Mouse (Mus musculus): ENCODE data around the gene Grb2. TPM values are rescaled to one million over a fixed set of nuclear protein-coding genes. Genes with fewer than 3 reads are reported as not detected.

Grb2 gene
- polyA plus RNA-seq, 1 experiment from 2014 or later = 108 TPM

- H3K4me2 ChIP-seq = 0 out of 2 replicates have a peak overlapping the region, but pooled peaks have one; percentile 0
- 28% methylated on average over 3 of the region's 3 CpGs for WGBS
- no peaks in the 10 kb centered on the region for H3K36me3 ChIP-seq
- no peak for ATAC-seq (ENCODE audit: insufficient number of reproducible peaks, insufficient read depth, low FRiP score, low TSS enrichment, low read depth)
- H3K9ac ChIP-seq = no peak overlapping the region
- no peaks in the 10 kb centered on the region for H3K9me3 ChIP-seq
- H3K4me1 ChIP-seq = peaks cover 7% of the 10 kb centered on the region; the same call in 1 of the 2 replicates
- H3K27ac ChIP-seq = no peak overlapping the region
- no peak overlapping the region for H3K4me3 ChIP-seq
- no peaks in the 10 kb centered on the region for H3K27me3 ChIP-seq
Observed at GRCm38 (mm10) chr11:115631505-115631890, 76.9 kb downstream of the Grb2 start.

- Histone ChIP-seq H3K4me1 (peaks cover 13% of the 10 kb centered on the region; the same call in 1 of the 2 replicates), H3K4me2 (0 out of 2 replicates have a peak overlapping the region, but pooled peaks have one; percentile 0), H3K9ac (no peak overlapping the region), H3K36me3 (no peaks in the 10 kb centered on the region), H3K27me3 (no peaks in the 10 kb centered on the region), H3K27ac (no peak overlapping the region), H3K9me3 (no peaks in the 10 kb centered on the region), H3K4me3 (no peak overlapping the region)
- ATAC-seq (ENCODE audit: insufficient number of reproducible peaks, insufficient read depth, low FRiP score, low TSS enrichment, low read depth) = no peak
- 48% methylated on average over 16 of the region's 16 CpGs for WGBS
Observed at GRCm38 (mm10) chr11:115630532-115631504, 77.6 kb downstream of the Grb2 start.

- H3K27ac ChIP-seq = no peak overlapping the region
- H3K4me1 ChIP-seq = peaks cover 13% of the 10 kb centered on the region; the same call in 1 of the 2 replicates
- H3K4me2 ChIP-seq = no peak overlapping the region
- no peak overlapping the region for H3K9ac ChIP-seq
- ATAC-seq (ENCODE audit: insufficient number of reproducible peaks, insufficient read depth, low FRiP score, low TSS enrichment, low read depth) = no peak
- H3K27me3 ChIP-seq = no peaks in the 10 kb centered on the region
- H3K9me3 ChIP-seq = no peaks in the 10 kb centered on the region
- no peaks in the 10 kb centered on the region for H3K36me3 ChIP-seq
- 83% methylated on average over 13 of the region's 13 CpGs for WGBS
- no peak overlapping the region for H3K4me3 ChIP-seq
Observed at GRCm38 (mm10) chr11:115629734-115630531, 78.5 kb downstream of the Grb2 start.

DNA sequence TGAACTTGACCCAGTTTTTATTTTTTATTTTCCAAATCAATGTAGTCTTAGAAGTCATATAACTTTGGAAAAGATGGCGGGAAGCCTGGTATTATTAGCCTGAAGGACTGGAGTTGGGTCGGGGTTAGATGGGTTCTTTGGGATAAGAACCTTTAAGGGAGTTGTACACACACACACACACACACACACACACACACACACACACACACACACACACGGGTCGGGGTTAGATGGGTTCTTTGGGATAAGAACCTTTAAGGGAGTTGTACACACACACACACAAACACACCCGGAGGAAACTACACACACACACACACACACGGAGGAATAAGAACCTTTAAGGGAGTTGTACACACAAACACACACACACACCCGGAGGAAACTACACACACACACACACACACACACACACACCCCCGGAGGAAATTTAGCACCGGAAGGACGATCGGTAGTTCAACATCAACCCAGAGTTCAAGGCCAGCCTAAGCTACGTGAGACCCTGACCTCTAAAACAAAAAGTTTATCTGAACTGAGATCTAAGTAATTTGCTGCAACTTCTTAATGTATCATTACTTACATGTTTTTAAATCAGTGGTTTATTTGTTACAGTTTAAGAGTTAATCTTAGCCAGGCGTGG lies 79.8 kb downstream of the Grb2 start:
- Histone ChIP-seq H3K4me1 (peaks cover 13% of the 10 kb centered on the region; the same call in 1 of the 2 replicates), H3K9me3 (no peaks in the 10 kb centered on the region), H3K4me3 (peak overlapping the region; percentile 73), H3K27me3 (no peaks in the 10 kb centered on the region), H3K9ac (peak overlapping the region; percentile 44; the same call in 1 of the 2 replicates), H3K36me3 (no peaks in the 10 kb centered on the region), H3K4me2 (peak overlapping the region; percentile 94), H3K27ac (peak overlapping the region; percentile 33; the same call in 1 of the 2 replicates)
- 50% methylated on average over 13 of the region's 13 CpGs for WGBS
- ATAC-seq (ENCODE audit: insufficient number of reproducible peaks, insufficient read depth, low FRiP score, low TSS enrichment, low read depth) = no peak

DNA sequence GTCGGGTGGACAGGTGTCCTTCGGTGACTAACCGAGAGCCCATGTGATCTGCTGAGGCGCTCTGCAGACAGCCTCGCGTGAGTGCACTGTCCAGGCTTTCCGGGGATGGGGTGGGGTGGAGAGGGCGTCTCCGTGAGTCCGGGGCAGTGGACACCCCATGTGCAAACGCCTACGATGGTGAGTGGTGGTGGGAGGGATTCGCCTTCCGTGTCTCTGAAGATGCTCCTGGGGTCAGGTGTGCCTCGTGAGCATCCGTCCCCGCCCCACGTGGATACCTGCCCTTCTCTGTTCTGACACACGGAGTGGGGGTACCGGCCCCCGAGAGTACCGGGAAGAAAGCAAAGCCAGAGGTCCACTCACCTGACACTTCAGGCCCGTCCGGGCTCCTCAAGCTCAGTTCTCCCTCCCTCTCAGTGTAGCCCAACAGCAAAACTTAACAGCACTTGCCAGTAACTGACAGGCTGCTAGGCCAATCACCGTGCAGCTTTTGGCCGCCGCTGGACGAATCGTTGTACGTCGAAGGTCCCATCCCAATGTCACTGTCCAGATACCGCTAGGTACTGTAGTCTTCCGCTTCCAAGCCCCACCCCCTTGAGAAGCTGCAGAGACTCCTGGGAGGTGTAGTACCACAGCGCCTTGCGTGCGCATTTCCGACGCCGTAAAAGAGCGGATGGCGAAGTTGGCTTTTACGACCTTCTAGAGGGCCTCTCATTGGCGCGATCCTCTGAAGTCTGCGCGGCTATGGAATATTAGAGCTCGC lies 80.5 kb downstream of the Grb2 start, which contains the start of gene Slc25a19:
Slc25a19 (minus strand) TSS at position 591 of the 760 bp plus-strand sequence.
- Histone ChIP-seq H3K9ac (peak within 1 kb of the TSS; percentile 80), H3K4me1 (peaks cover 13% of the 10 kb centered on the region; the same call in 1 of the 2 replicates), H3K27ac (peak within 1 kb of the TSS; percentile 33; the same call in 1 of the 2 replicates), H3K9me3 (no peaks in the 10 kb centered on the region), H3K27me3 (no peaks in the 10 kb centered on the region), H3K36me3 (peaks cover 4% of the 10 kb centered on the region), H3K4me3 (peak within 1 kb of the TSS; percentile 73), H3K4me2 (peak within 1 kb of the TSS; percentile 94)
- ATAC-seq (ENCODE audit: insufficient number of reproducible peaks, insufficient read depth, low FRiP score, low TSS enrichment, low read depth) = peak; percentile 98
- WGBS = under 1% methylated on average over 47 of the region's 47 CpGs

GRCm38 (mm10) chr11:115626824-115627616 lies 81.4 kb downstream of the Grb2 start:
- Histone ChIP-seq H3K27me3 (no peaks in the 10 kb centered on the region), H3K27ac (no peak overlapping the region), H3K4me2 (peak overlapping the region; percentile 94), H3K9me3 (no peaks in the 10 kb centered on the region), H3K36me3 (peaks cover 13% of the 10 kb centered on the region), H3K4me1 (peaks cover 13% of the 10 kb centered on the region; the same call in 1 of the 2 replicates), H3K9ac (peak overlapping the region; percentile 80), H3K4me3 (peak overlapping the region; percentile 73)
- 50% methylated on average over 11 of the region's 11 CpGs for whole genome bisulfite sequencing
- ATAC-seq (ENCODE audit: insufficient number of reproducible peaks, insufficient read depth, low FRiP score, low TSS enrichment, low read depth) = no peak

DNA sequence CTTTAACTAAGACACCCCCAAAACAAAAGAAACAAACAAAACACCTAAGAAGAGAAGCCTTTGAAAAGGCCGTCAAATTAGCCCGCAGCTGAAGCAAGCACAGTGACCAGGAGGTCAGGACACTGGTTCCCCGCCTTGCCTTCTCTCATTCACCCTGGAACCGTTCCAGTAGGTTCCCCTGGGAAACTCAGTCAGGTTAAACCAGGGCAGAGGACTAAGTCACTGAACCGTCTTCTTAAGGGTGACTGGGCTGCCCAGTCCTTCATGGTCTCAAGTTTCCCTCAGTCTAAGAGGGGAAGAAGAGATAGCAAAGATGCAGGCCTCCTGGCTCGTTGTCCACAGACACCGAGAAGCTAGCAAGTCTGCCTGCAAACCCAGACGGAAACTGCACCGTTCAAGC lies 82.5 kb downstream of the Grb2 start:
- H3K4me3 ChIP-seq = no peak overlapping the region
- no peak for ATAC-seq (ENCODE audit: insufficient number of reproducible peaks, insufficient read depth, low FRiP score, low TSS enrichment, low read depth)
- WGBS = 82% methylated on average over 9 of the region's 9 CpGs

DNA sequence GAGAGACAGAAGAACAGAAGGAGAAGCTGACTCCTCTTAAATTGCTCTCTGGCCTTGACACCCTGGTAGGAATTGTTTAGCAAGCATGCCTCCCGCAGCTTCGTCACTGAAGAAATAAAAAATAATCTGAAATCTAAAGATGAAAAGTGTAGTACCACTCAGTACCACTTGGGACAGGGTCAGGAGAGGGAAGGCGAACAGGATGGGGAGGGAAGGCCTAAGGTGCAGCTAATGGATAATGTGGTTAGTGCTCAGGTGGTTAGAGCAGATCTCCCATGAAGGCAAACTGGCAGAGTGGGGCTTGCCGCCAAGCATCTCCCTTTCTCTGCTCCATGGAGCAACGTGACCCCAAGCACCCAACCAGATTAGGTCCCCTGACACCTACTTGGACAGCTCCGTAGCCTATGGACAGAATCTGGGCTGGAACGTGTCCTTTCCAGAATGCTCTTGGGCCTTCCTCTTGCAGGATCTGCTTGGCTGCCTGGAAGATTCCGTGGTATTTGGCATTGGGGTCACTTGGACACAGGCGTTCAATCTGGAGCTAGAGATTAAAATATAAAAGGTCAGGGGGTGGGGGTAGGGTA lies 84.8 kb downstream of the Grb2 start:
- Histone ChIP-seq H3K27ac (no peak overlapping the region), H3K36me3 (peaks cover 43% of the 10 kb centered on the region), H3K9ac (no peak overlapping the region), H3K27me3 (no peaks in the 10 kb centered on the region), H3K4me3 (no peak overlapping the region), H3K4me2 (no peak overlapping the region), H3K4me1 (peaks cover 13% of the 10 kb centered on the region; the same call in 1 of the 2 replicates), H3K9me3 (no peaks in the 10 kb centered on the region)
- no peak for ATAC-seq (ENCODE audit: insufficient number of reproducible peaks, insufficient read depth, low FRiP score, low TSS enrichment, low read depth)
- WGBS = 77% methylated on average over 9 of the region's 9 CpGs

More for the DNA sequence above, 82.5 kb downstream of the Grb2 start:
- Histone ChIP-seq H3K9me3 (no peaks in the 10 kb centered on the region), H3K4me1 (peaks cover 13% of the 10 kb centered on the region; the same call in 1 of the 2 replicates), H3K4me2 (no peak overlapping the region), H3K27me3 (no peaks in the 10 kb centered on the region), H3K9ac (0 out of 2 replicates have a peak overlapping the region, but pooled peaks have one; percentile 21), H3K27ac (no peak overlapping the region), H3K36me3 (peaks cover 22% of the 10 kb centered on the region)

DNA sequence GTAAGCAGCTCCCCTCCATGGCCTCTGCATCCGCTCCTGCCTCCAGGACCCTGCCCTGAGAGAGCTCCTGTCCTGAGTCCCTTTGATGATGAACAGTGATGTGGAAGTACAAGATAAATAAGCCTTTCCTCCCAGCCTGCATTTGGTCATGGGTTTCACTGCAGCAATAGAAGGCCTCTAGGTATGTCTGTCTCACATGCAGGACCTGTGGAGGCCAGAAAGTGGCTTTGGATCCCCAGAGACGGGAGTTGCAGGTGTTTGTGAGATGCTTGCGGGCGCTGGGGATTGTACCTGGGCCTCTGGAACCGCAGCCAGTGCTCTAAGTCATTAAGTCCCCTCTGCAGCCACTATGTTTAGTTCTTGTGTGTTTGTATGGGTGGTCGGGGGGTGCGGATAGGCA lies 88.4 kb downstream of the Grb2 start:
- H3K4me1 ChIP-seq = no peaks in the 10 kb centered on the region
- H3K36me3 ChIP-seq = peaks cover 68% of the 10 kb centered on the region
- no peak overlapping the region for H3K27ac ChIP-seq
- WGBS = 93% methylated on average over 7 of the region's 7 CpGs
- no peak overlapping the region for H3K4me3 ChIP-seq
- H3K9me3 ChIP-seq = no peaks in the 10 kb centered on the region
- no peak overlapping the region for H3K4me2 ChIP-seq
- H3K9ac ChIP-seq = no peak overlapping the region
- no peaks in the 10 kb centered on the region for H3K27me3 ChIP-seq
- no peak; the same call in 1 of the 2 replicates for ATAC-seq (ENCODE audit: insufficient number of reproducible peaks, insufficient read depth, low FRiP score, low TSS enrichment, low read depth)

Measured in embryonic facial prominence, embryonic 13.5 days (tissue).